Mouse (Mus musculus) heart, adult 2 months (tissue): ENCODE data around the gene Als2cr12. TPM values are rescaled to one million over a fixed set of nuclear protein-coding genes. Genes with fewer than 3 reads are reported as not detected.

ENCODE experiments used
- DNase-seq, 2 experiments: peaks; one replicate each; pipeline ENCODE4 v3.0.0; 2021
- H3K27ac ChIP-seq: fragments of 200-600 bp; 2 replicates; pipeline ENCODE4 v1.8.1; 2022
- H3K27me3 ChIP-seq: fragments of 200-500 bp; 2 replicates; pipeline ENCODE4 v1.6.1; 2012; ENCODE audit warnings: mild to moderate bottlenecking, low read length, inconsistent platforms, mixed read lengths; ENCODE audit not compliant: control insufficient read depth, insufficient read depth
- H3K36me3 ChIP-seq: fragments of 200-500 bp; 2 replicates; pipeline ENCODE4 v1.6.1; 2012; ENCODE audit warnings: low read length, inconsistent platforms; ENCODE audit not compliant: control insufficient read depth, insufficient read depth
- H3K4me1 ChIP-seq: fragments of 200-500 bp; 2 replicates; pipeline ENCODE4 v1.6.1; 2011; ENCODE audit warnings: low read length; ENCODE audit not compliant: control insufficient read depth, insufficient read depth
- H3K4me3 ChIP-seq: fragments of 200-600 bp; 2 replicates; pipeline ENCODE4 v1.8.1; 2022
- H3K79me2 ChIP-seq: fragments of 200-500 bp; replicated peaks from 2 replicates; pipeline ENCODE4 v1.6.1; 2012; ENCODE audit warnings: mild to moderate bottlenecking, inconsistent platforms, low read length, moderate library complexity, mixed read lengths; ENCODE audit not compliant: control insufficient read depth, insufficient read depth
- H3K9ac ChIP-seq: fragments of 200-500 bp; 2 replicates; pipeline ENCODE4 v1.6.1; 2012; ENCODE audit warnings: low read depth, mild to moderate bottlenecking, control low read depth, inconsistent platforms, low read length, mixed read lengths
- CTCF ChIP-seq: fragments of 200-600 bp; IDR thresholded peaks from 2 replicates; pipeline ENCODE4 v1.8.1; 2022; ENCODE audit warnings: antibody characterized with exemption, mild to moderate bottlenecking, moderate library complexity
- EP300 ChIP-seq: fragments of 200-500 bp; IDR thresholded peaks from 2 replicates; pipeline ENCODE4 v1.6.1; 2011; ENCODE audit warnings: low read depth, low read length, control low read depth; ENCODE audit not compliant: insufficient read depth
- POLR2A ChIP-seq: fragments of 200-500 bp; IDR thresholded peaks from 2 replicates; pipeline ENCODE4 v1.6.1; 2011; ENCODE audit warnings: mild to moderate bottlenecking, low read depth, low read length, control low read depth; ENCODE audit not compliant: insufficient read depth
- WGBS: fragments of 180-500 bp; shearing (Covaris S2); methylation state at CpG from one replicate; pipeline ENCODE4 v1.1.7; 2018; 5-methylcytosine and 5-hydroxymethylcytosine counted together
- intact Hi-C: fragments of 180-260 bp; cut with DNase I; formaldehyde crosslinking; loops from one replicate; pipeline ENCODE4 v1.15.1; 2025
- polyA plus RNA-seq: library from polyadenylated mRNA; depleted of rRNA; stranded (reverse); fragments of >200 nt; gene quantifications from 2 replicates; pipeline ENCODE4 v1.2.3, GENCODE M21; 2012
- total RNA-seq, 2 experiments: library from RNA; stranded (reverse); gene quantifications; 2 replicates each; pipeline ENCODE4 v1.2.3; 2021

The Als2cr12 gene
- total and polyA plus RNA-seq, 3 experiments: 0.49 TPM; not detected in 2

GRCm38 (mm10) chr1:58735962-58736361, 40.2 kb upstream of the Als2cr12 start:
- no peak for TF ChIP-seq CTCF
- TF ChIP-seq EP300: no peak
- no peak for TF ChIP-seq POLR2A
- peak overlapping the region; percentile 51 for H3K27ac ChIP-seq
- peaks cover 3% of the 10 kb centered on the region for H3K4me1 ChIP-seq
- no peak overlapping the region for H3K4me3 ChIP-seq
- H3K9ac ChIP-seq: no peak overlapping the region
- H3K79me2 ChIP-seq: no peaks in the 10 kb centered on the region; the same call in 1 of the 2 replicates
- intact Hi-C loops: no loop called here
- 81% methylated on average over 7 of the region's 7 CpGs for WGBS
- no peak for DNase-seq
- no peaks in the 10 kb centered on the region for H3K27me3 ChIP-seq
- peaks cover 28% of the 10 kb centered on the region for H3K36me3 ChIP-seq

- TF ChIP-seq CTCF: no peak
- no peak for TF ChIP-seq POLR2A
- no peak overlapping the region for H3K4me3 ChIP-seq
- DNase-seq: no peak
- peaks cover 4% of the 10 kb centered on the region for H3K4me1 ChIP-seq
- H3K9ac ChIP-seq: no peak overlapping the region
- H3K79me2 ChIP-seq: peaks cover 2% of the 10 kb centered on the region
- no peak overlapping the region; the same call in none of the 2 replicates for H3K27ac ChIP-seq
- peaks cover 36% of the 10 kb centered on the region for H3K36me3 ChIP-seq
- intact Hi-C loops: no loop called here
- 85% methylated on average over 11 of the region's 11 CpGs for WGBS
- no peaks in the 10 kb centered on the region for H3K27me3 ChIP-seq
Measured at GRCm38 (mm10) chr1:58734043-58734920, 38.5 kb upstream of the Als2cr12 start.

- Histone ChIP-seq H3K79me2 (peaks cover 2% of the 10 kb centered on the region), H3K27ac (no peak overlapping the region; the same call in none of the 2 replicates), H3K4me3 (no peak overlapping the region), H3K4me1 (peaks cover 5% of the 10 kb centered on the region), H3K27me3 (no peaks in the 10 kb centered on the region), H3K9ac (no peak overlapping the region), H3K36me3 (peaks cover 38% of the 10 kb centered on the region)
- WGBS: 90% methylated on average over 2 of the region's 2 CpGs
- DNase-seq: no peak
- intact Hi-C loops: no loop called here
- no peak for TF ChIP-seq POLR2A
- no peak for TF ChIP-seq EP300
Measured at GRCm38 (mm10) chr1:58733636-58734035, 37.8 kb upstream of the Als2cr12 start.

DNA sequence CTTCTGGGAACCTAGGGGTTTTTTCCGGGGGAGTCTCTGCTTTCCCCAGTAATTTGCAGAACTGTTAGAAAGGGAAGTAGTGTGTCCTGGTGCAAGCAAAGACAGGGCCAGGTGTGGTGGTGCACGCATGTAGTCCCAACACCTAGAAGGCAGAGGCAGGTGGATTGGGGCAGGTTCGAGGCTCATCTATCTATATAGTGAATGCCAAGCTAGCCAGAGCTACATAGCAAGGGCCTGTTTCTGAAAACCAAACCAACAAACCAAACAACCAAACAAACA, 32.7 kb upstream of the Als2cr12 start:
- Histone ChIP-seq H3K9ac (no peak overlapping the region), H3K27ac (no peak overlapping the region; the same call in 1 of the 2 replicates), H3K36me3 (peaks cover 43% of the 10 kb centered on the region), H3K4me1 (peaks cover 22% of the 10 kb centered on the region), H3K27me3 (no peaks in the 10 kb centered on the region), H3K4me3 (no peak overlapping the region), H3K79me2 (peaks cover 6% of the 10 kb centered on the region)
- intact Hi-C loops: loop anchor here (5.0 kb wide), 1 partner anchor 74 kb away; no protein-coding TSS in a partner anchor
- DNase-seq: no peak
- 89% methylated on average over 3 of the region's 3 CpGs for WGBS
- no peak for TF ChIP-seq EP300
- TF ChIP-seq POLR2A: no peak
- no peak for TF ChIP-seq CTCF

DNA sequence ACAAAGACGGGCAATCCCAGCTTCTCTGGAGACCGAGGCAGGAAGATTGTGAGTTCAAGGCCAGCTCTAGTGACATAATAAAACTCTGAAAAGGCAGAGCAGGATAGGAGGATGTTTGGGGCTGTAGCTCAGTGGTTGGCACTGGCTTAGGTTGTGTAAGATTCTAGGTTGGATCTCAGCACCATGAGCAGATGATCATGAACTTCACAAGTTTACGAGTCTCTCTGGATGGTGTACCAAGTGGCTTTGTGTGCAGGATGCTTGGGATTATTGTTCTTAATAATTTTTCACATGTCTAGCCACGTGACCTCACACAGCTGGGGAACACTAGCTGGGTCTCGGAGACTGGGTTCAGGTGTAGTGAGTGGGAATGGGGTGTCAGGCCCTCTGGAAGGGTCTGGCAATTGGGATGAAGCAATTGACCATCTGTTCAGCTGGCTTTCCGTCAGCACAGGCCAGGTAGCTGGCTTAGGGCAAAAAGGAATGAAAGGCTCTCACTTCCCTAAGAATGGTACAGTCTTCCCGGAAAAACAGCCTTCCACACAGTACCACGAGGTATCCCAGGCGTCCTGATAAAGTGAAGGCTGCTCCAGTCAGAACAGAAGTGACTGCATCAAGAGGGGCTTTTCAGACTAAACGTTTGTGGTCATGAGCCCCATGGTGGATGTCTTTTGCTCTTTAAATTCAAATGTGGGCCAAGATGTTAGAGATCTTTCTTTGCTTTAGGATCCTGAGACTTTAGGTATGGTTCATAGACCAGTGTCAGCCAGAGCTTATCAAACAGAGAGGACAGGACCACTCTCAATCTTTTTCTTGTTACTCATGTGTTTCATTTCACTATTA, 32.2 kb upstream of the Als2cr12 start:
- H3K4me1 ChIP-seq: peaks cover 23% of the 10 kb centered on the region
- peaks cover 44% of the 10 kb centered on the region for H3K36me3 ChIP-seq
- H3K9ac ChIP-seq: no peak overlapping the region
- 72% methylated on average over 10 of the region's 10 CpGs for WGBS
- H3K4me3 ChIP-seq: no peak overlapping the region
- peaks cover 6% of the 10 kb centered on the region for H3K79me2 ChIP-seq
- no peak for DNase-seq
- intact Hi-C loops: loop anchor here (5.0 kb wide), 1 partner anchor 74 kb away; no protein-coding TSS in a partner anchor
- no peaks in the 10 kb centered on the region for H3K27me3 ChIP-seq
- H3K27ac ChIP-seq: peak overlapping the region; percentile 93
- TF ChIP-seq POLR2A: no peak
- TF ChIP-seq EP300: no peak
- no peak for TF ChIP-seq CTCF
